Mouse (Mus musculus) olfactory bulb, adult 2 months (tissue): Measurements from ENCODE around the gene Fbxo21.

Experiments used
- CTCF ChIP-seq: fragments of 200-500 bp; IDR thresholded peaks from 2 replicates; pipeline ENCODE4 v1.5.1; 2012; ENCODE audit warnings: low read depth, mild to moderate bottlenecking, low read length, moderate library complexity; ENCODE audit not compliant: insufficient read depth
- POLR2A ChIP-seq: fragments of 200-500 bp; IDR thresholded peaks from 2 replicates; pipeline ENCODE4 v1.6.1; 2012; ENCODE audit warnings: mild to moderate bottlenecking, low read depth, low read length, moderate library complexity; ENCODE audit not compliant: insufficient read depth

- TF ChIP-seq CTCF (no peak), POLR2A (no peak)
Observed at GRCm38 (mm10) chr5:118053205-118053604, 76.7 kb downstream of the Fbxo21 start.
